Mouse (Mus musculus) activated CD4-positive, CD25-positive, alpha-beta regulatory T cell, adult 4 months (primary cell): ENCODE measurements around the gene Olfm2. TPM values are rescaled to one million over a fixed set of nuclear protein-coding genes. Genes with fewer than 3 reads are reported as not detected.
"Not testable (repeated sequence)": the region's sequence is repeated elsewhere in the genome, so short reads cannot be mapped to it uniquely, and the experiment has no call there.

ENCODE experiments used
- ATAC-seq: one replicate; pipeline ENCODE4 v1.8.0; 2017
- polyA plus RNA-seq, 2 experiments: library from polyadenylated mRNA; unstranded; fragments of 100-300 nt; shearing (Covaris generic); gene quantifications; one replicate each; pipeline ENCODE4 v1.2.1; 2017

The Olfm2 gene
- polyA plus RNA-seq, 2 experiments from 2014 or later: 0.25 TPM; not detected in 1

DNA sequence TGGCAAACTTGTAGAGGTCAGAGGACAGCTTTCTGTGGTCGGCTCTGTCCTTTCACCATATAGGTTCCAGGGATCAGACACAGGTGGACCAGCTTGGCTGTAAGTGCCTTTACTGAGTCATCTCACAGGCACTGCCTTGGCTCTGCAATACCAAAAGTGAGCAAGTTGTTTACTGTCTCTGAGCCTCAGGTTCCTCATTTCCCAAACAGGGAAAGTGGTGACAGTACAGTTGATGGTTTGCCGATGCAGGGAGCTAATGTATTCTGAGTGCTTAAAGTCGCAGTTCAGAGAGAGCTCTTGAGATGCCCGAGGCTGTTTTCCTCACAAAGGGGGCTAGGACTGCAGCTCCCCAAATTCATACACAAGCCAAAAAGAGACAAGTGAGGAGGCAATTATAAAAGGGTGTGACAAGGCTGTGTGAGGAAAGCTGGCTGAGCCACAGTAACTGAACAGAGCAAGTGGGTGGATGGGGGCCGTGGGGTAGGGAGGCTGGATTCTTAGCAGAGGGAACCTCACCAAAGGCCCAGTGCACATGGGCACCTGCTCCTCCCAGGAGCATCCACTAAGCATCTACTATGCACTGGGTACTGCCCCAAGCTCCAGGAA is 49.9 kb downstream of the Olfm2 start:
- ATAC-seq: no peak

DNA sequence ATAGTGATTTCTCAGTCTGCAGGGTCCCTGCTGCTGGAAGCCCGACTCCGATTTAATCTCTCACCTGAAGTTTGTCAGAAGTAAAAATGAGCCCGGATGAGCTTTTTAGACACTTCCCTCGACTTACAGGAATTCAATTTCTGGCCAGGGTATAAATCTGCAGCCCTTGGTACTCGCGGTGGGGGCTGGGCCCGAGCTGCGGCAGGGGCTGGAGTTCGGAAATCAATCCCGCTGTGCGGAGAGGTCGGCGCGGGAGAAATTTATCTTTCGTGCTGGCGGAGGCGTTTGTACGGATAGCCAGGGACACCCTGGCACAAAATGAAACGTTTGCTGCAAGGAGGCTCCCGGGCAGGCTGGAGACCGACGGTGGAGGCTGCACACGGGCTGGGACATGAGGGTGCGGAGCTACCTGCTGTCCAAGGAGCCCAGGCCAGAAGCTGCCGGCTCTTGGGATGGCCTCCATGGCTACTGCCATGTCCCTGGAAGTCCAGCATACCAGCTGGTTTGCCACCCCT is 51.4 kb downstream of the Olfm2 start:
- ATAC-seq: no peak

DNA sequence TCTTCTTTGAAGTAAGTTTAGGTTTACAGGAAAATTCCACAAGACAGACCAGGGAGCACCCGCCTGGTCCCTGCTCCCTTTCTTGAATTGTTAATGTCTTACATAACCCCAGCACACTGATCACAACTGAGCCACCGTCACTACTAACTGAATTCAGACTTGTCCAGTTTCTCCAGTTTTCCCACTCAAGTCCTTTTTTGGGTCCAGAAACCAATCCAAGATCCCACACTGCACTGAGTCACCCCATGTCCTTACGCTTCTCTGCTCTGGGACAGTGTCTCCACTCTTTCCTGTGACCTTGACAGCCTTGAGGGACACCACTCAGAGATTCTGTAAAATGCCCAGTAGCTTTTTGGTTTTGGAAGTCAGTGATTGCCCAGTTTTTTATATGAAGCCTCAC is 53.3 kb downstream of the Olfm2 start:
- ATAC-seq: no peak

DNA sequence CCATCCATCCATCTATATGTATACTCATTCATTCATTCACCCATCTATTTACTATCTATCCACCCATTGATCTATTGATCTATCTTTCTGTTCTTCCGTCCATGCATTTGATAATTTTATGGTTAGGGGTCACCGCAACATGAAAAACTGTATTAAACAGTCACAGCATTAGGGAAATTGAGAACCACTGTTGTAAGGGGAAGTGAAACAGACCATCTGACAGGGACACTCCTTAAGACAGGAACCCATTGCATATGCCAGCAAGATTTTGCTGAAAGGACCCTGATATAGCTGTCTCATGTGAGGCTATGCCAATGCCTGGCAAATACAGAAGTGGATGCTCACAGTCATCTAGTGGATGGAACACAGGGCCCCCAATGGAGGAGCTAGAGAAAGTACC is 55.7 kb downstream of the Olfm2 start:
- ATAC-seq: not testable (repeated sequence)

DNA sequence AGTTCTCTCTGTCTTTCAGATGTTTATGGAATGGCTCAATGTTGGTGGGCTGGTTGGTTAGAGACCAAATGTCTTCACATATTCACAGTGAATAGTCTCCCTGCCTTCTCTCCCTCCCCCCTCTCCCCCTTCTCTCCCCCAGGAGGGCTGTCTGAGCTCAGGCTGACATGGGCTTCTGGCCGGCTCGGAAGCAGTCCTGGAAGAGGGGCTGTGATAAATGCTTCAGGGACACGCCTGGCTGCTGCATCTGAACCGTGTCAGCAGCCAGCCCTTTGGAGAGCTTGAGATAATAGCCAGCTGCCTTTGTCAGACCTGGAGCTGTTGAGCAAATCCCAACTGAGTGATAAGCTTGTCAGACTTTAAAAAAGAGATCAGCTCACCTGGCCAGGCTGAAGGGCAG is 56.2 kb downstream of the Olfm2 start:
- no peak for ATAC-seq

DNA sequence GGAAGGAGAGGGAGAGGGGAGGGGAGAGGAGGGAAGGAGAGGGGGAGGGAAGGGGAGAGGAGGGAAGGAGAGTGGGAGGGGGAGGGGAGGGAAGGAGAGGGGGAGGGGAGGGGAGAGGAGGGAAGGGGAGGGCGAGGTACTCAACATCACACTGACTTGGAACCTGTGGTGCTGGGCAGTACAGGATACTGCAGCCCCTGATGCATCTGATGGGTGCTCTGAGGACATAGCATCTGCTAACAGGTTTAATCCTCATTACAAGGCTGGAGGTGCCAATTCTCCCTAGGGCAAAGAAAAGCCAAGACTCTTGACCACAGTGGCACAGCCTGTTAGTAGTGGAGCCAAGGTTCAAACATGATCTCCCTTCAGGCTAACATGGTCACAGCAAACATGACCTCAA is 56.7 kb downstream of the Olfm2 start:
- no peak for ATAC-seq

DNA sequence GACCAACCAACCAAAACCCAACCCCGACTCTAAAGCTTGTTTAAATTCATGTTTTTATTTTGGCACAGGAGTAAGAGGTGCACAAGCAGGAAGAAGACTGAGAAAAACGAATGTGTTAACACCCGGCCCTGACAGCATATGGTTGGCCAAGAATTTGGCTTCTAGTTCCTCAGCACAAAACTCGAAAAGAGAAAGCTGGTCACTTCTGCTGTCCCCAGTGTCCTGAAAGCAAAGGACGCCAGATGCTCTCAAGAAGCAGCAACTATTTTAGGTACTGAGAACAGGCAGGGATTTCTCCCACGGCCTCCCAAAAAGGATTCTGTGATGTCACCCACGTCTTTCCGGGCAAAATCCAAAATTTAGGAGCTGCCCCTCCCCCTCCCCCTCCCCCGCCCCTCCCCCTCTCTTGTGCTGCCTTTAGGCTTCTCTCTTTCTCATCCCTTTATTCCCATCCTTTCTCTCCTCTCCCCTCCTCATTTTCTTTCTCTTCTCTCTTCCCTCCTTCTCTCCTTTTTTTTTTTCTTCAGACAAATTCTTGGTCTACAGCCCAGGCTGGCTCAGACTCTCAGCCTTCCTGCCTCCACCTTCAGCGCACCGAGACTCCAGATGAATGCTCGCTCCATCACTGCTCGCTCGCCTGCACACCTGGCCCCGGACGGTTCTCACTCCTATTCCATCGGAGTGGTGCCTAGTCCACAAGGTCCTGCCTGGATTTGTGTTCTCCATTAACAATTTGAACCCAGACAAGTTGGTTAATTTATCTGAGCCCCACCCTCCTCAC is 60.9 kb downstream of the Olfm2 start:
- ATAC-seq: no peak

DNA sequence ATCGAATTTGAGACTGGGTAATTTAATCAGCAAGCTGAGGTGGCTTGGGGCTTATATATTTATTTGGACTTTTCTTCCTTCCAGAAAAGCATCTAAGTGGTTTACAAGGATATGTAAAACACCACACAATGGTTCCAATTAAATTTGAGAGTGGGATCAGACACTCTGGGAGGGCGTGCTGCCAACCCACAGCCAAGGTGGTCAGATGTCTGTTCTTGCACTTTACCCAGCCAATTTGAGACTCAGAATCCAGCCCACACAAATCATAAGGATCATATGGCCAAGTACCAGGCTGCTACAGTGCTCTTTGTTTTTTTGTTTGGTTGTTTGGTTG is 63.8 kb downstream of the Olfm2 start:
- ATAC-seq: no peak

DNA sequence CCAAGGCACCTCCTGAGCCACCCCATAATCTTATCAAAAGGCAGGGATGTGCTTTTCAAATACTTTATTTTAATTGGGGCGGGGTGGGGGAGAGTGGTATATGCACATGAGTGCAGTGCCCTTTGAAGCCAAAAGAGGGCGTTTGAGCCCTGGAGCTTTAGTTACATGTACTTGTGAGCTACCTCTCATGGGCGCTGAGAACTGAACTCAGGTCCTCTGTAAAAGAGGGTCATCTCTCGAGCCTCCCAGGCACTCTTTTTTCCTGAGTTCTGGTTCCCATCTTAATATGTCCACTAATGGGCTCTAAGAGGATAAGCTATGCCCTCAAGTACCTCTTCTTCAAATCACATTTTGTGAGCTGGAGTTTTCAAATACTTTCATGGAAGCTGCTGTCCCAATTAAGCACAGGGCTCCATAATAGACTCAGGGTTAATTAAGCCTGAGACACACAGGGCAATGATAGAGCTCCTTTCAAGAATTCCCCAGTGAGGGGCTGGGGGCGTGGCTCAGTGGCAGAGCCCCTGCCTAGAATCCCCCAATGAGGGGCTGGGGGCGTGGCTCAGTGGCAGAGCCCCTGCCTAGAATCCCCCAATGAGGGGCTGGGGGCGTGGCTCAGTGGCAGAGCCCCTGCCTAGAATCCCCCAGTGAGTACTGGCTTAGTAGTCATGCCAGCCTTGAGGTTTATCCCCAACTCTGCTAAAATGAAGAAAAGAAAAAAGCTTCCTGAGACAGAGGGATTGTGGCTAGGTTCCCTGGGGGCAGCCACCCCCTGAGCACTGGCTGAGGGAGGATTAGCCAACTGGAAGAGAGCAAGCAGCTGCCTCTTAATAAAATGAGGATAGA is 64.4 kb downstream of the Olfm2 start:
- no peak for ATAC-seq

DNA sequence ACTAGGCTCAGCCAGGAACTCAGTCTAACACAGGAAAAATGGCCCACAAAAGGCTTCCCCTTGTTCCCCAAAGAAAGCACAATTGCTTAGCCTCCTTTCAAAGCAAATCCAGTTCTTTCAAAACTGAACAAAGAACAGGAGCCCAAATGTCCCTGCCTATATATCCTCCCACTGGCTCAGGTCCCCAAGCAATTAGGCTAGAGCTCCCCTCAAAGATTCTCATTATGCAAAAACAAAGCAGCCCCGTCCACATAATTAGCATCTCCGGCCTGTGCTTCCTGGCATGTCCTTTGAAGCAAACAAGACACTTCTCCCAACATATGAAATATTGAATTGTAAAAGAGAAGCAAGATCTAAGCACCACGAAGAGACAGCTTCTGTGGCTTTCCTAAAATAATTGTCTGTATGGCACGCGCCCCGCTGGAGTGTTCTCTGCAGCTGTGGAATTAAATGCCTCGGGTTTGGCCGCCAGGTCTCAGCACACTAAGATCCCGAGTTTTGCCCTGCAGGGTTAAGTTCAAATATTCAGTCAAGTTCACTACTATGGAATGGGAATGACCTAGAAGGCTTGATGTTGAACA is 65.7 kb downstream of the Olfm2 start:
- no peak for ATAC-seq

DNA sequence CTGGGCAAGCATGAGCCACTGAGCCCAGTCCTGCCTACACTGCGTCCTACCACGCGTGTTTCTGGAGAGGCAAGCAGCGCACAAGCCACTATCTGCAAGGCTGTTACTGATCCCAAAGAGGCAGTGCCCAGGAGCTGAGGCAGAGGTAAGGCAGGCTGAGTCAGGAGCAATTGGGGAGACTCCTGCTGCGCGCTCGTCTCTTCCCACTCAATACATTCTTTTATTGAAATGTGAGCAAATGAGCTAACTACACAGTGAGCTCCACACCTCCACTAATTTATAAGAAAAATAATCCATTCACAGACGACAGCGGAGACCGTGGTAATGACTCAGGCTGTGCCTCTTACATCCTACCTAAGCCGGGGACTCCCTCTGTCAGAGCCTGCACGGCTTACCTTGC is 68.3 kb downstream of the Olfm2 start:
- no peak for ATAC-seq

DNA sequence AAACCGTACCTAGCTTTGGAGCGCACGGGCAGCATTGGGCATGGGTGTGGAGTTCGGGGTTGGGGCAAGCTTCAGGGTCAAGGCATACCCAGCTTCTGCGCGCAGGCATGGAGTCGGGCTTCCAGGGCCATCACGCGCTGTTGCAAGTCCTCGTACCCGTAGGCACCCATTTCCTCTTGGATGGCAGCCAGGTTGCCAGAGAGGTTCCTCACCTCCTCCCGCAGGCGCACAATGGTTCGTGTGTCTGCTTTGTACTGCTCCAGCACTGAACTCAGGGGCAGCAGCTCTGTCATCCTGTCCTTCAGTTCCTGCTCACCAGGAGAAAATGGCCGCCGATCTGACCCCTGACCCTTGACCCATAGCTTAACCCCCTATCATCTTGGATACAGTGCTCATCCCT is 74.1 kb downstream of the Olfm2 start:
- ATAC-seq: no peak

DNA sequence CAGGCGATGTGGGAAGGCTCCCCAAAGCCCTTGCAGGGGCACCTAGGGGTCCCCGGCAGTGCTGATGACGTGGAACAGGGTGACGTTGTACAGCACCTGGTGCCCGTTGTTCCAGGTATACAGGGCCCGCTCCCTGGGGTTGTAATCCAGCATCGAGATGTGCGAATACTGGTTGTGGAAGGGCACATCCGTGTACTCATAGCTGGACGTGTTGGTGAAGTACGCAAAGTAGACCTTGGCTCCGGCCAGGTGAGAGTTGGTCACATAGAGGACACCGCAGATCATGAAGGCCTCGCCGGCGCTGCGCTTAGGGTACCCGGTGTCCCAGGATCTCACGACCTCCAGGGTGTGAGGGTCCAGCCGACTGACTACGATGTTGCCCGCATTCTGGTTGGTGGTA is 78.1 kb downstream of the Olfm2 start:
- no peak for ATAC-seq

DNA sequence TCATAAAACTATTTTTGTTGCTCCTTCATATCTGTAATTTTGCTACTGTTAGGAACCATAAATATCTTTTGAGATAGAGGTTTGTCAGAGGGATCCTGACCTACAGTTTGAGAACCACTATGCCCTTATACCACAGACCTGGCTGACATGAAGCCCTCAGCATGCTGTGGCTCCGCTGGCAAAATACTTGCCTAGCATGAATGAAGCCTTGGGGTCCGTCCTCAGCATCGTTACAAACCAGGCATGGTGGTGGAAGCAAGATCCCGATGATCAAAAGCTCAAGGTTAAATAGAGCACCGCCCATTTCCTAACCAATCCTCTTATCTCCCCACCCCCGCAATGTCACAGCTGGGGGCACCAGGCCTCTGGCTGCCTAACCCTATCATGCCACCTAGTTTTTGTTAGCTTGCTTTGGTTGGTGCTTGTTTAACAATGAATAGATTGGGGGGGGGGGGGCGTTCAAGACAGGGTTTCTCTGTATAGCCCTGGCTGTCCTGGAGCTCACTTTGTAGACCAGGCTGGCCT is 79.6 kb downstream of the Olfm2 start:
- no peak for ATAC-seq

DNA sequence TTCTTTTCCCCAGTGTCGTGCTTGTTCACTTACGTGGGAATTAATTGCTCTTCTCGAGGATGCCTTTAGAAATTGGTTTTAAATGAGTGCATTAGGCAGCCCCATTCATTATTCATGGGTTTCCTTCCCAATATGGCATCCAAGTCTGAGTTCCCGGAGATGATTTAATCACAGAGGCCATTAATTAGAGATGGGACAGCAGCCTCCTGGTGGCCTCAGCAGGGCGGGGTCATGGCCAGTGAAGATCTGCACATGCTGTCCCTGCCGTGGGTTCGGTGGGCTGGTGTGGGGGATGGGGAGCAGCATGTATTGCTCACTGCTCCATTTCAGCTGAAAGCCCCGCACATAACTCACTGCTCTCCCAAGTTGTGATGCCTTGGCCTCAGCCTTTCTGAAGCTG is 80.2 kb downstream of the Olfm2 start:
- ATAC-seq: no peak

DNA sequence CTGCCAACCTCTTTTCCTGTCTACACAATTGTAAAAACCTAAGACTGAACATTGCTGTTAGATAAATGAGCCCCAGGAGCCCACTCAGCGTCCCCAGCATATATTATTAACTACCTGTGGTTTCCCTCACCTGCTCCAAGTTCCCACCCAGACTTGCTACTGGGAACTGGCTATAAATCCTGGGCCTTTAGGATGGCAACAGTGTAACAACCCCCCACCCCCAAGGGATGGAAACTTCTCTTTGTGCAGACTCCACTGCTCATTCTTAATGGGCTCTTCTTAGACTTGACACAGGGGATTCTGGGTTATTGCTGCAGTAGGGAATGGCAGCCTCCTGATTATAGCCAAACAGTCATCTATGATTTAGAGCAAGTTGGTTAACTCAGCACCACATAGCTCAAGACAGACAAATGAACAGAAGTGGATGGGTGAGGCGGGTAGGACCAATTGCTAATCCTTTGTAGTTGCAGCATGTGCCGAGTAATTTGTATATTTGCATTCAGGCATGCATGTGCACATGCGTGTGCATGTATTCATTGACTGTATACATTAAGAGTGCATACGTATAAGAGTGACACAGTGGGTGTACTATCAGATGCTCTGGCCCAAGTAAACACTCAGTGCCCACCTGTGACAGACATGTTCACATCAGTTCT is 81.0 kb downstream of the Olfm2 start:
- no peak for ATAC-seq

DNA sequence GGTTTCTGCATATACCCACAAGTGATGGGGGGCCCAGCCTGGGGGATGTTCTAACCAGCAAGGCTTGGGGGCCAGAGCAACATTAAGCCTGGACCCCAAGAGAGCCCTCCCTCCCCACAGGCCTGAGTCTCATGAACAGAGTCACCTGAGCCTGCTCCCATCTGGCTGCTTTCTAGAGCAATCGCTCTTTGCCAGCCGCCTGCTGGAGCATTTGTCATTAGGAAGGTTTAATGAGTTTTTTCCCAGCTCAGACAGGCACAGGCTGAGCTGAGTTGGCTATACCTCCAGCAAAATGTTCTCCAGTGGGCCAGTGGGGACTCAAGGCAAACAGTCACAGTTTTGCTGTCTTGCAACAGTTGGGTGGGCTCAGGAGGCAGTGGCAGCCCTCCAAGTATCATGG is 81.8 kb downstream of the Olfm2 start:
- no peak for ATAC-seq

DNA sequence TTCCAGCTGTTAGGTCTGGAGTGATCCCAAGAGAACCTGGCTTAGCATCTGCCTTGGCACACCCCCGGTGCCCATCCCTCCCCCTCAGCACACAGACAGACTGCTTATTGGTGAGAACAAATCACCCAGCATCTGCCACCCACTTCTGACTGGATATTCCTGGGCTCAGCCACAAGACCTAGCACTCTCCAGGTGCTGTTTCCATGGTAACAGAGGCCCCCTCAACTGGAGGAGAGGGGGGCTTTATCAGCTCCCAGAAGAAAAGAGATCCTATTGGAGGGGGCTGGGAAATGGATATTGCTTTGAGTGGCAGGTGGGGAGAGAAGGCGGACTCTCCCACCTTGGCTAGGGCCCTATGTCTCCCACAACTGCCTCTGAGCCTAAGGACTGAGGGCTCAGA is 82.2 kb downstream of the Olfm2 start:
- ATAC-seq: no peak

DNA sequence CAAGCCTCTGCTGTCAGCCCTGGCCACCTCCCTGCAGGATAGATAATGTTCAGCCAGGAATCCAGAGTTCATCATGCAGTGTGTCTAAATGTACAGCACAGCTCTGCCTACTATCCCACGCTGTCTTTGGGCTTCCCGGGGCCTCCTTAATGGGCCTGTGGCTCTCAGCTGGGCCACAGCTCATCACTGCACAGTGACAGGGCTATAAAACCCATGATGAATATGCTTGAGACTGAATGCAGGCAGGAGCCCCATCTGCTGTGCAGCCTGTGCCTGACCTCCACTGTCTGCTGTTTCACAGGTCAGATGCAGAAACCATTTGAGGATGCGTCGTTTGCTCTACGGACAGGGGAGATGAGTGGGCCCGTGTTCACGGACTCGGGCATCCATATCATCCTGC is 83.3 kb downstream of the Olfm2 start:
- ATAC-seq: no peak

DNA sequence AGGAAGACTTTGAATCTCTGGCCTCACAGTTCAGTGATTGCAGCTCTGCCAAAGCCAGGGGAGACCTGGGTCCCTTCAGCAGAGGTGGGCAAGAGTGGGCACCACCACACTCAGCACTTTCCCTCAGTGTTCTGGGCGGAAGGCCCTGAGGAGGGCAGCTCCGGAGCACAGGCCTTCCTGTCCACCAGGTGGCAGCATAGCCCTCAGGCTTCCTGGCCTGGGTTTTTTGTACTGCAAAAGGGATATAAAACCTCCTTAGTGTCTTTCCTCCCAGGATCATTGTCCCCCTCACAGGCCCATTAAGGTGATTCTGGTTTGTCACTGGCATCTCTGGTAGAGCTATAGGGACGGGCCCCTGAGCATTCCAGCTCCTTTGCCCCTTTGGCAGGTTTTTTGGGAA is 83.8 kb downstream of the Olfm2 start:
- ATAC-seq: no peak

DNA sequence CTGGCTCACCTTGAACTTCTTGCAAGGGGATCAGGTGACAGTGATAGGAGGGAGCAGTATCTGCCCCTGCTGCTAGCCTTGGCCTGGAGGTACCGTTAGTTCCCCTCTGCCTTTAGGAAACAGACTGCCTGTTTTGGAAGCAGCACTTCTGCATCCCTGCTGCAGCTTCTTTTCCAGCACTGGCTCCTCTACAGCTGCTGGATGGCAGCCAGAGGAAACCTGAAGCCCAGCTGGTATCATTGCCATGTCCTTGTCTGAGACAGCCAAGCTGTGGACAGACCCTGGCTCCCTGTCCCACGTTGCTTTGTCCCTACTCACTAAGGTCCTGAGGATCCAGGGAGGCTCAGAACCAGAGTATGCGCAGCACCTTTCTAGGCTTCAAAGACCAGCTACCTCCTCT is 88.6 kb downstream of the Olfm2 start:
- ATAC-seq: no peak

DNA sequence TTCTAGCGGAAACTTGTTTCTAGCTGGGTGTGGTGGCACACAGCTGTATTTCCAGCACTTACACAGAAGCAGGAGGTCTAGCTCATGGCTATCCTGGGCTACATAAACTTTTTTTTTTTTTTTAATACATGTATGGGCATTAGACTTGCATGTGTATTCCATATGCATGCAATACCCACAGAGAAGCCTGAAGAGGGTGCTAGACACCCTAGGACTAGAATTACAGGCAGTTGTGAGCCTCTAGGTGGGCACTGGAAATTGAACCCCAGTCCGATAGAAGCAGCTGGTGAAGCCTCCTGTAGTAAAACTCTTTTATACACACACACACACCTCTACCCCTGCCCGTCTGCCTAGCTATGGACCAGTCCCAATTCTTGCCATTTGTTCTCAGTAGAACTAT is 92.3 kb downstream of the Olfm2 start:
- no peak for ATAC-seq

DNA sequence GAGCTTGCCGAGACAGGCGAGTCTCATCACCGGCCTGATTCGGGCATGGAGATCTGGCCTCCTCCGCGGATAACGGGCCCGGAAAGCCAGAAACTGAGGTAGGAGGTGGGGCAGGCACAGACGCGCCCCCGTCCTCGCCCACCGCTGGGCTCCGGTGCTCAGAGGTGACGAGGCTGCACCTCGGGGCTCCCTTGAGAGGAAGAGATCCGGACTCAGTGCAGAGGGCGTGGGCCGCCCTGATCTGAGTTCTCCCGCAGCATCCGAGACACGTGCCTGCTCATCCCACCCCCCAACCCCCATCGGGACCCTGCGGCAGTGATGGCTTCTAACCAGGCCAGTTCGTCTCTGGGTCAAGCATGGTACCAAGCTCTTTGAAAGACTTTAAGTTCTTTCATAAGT is 93.9 kb downstream of the Olfm2 start:
- no peak for ATAC-seq
